Mouse (Mus musculus): ENCODE data around the gene Tarbp1.

GRCm38 (mm10) chr8:126480366-126480765, 5.5 kb upstream of the Tarbp1 start:
- TF ChIP-seq CTCF (conservative IDR thresholded peaks at IDR 0.05; ENCODE audit: low read length) (no peak), POU5F1 (IDR thresholded peaks at IDR 0.05; ENCODE audit: borderline replicate concordance, low read length) (no peak), NANOG (IDR thresholded peaks at IDR 0.05; ENCODE audit: borderline replicate concordance, low read length) (no peak)

Measured in E14TG2a.4 (cell line).